Mouse (Mus musculus): ENCODE data around the gene Gm29609. TPM values are rescaled to one million over a fixed set of nuclear protein-coding genes. Genes with fewer than 3 reads are reported as not detected.

Gm29609 gene
- polyA plus RNA-seq, 1 experiment from 2014 or later, result 0.53 TPM

GRCm38 (mm10) chr5:31116912-31117311 is 62.8 kb downstream of the Gm29609 start:
- H3K4me3 ChIP-seq (replicated peaks; ENCODE audit: low read depth, low read length), result no peak overlapping the region
- H3K4me2 ChIP-seq (ENCODE audit: low read length), result no peak overlapping the region
- 26% methylated on average over 10 of the region's 10 CpGs for WGBS
- TF ChIP-seq CTCF (IDR thresholded peaks at IDR 0.05; ENCODE audit: low read depth), result no peak
- H3K9me3 ChIP-seq (replicated peaks; ENCODE audit: low read length), result no peaks in the 10 kb centered on the region
- ATAC-seq (replicated peaks; ENCODE audit: low FRiP score, low read depth), result no peak
- no peak overlapping the region for H3K27ac ChIP-seq
- H3K9ac ChIP-seq (ENCODE audit: low read depth, low read length), result no peak overlapping the region
- H3K4me1 ChIP-seq (replicated peaks; ENCODE audit: insufficient read depth, low read length), result no peaks in the 10 kb centered on the region
- H3K36me3 ChIP-seq (ENCODE audit: insufficient read depth, low read length), result no peaks in the 10 kb centered on the region
- DNase-seq (ENCODE audit: low spot score), result no peak
- no peaks in the 10 kb centered on the region for H3K27me3 ChIP-seq (ENCODE audit: insufficient read depth, low read length)

- Histone ChIP-seq H3K4me1 (replicated peaks; ENCODE audit: insufficient read depth, low read length) (no peaks in the 10 kb centered on the region), H3K27me3 (ENCODE audit: insufficient read depth, low read length) (no peaks in the 10 kb centered on the region), H3K36me3 (ENCODE audit: insufficient read depth, low read length) (no peaks in the 10 kb centered on the region), H3K4me2 (ENCODE audit: low read length) (no peak within 1 kb of the TSS), H3K9ac (ENCODE audit: low read depth, low read length) (no peak within 1 kb of the TSS), H3K9me3 (replicated peaks; ENCODE audit: low read length) (no peaks in the 10 kb centered on the region), H3K27ac (no peak within 1 kb of the TSS), H3K4me3 (replicated peaks; ENCODE audit: low read depth, low read length) (no peak within 1 kb of the TSS)
- DNase-seq (ENCODE audit: low spot score) (no peak), ATAC-seq (replicated peaks; ENCODE audit: low FRiP score, low read depth) (no peak)
- TF ChIP-seq CTCF (IDR thresholded peaks at IDR 0.05; ENCODE audit: low read depth), result no peak
- WGBS, result 23% methylated on average over 3 of the region's 3 CpGs
Observed at GRCm38 (mm10) chr5:31116354-31116753, 63.4 kb downstream of the Gm29609 start, which contains the start of gene Trim54. Gene Trim54 (plus strand): TSS chr5:31116712.

- Histone ChIP-seq H3K27me3 (ENCODE audit: insufficient read depth, low read length) (no peaks in the 10 kb centered on the region), H3K4me3 (replicated peaks; ENCODE audit: low read depth, low read length) (no peak overlapping the region), H3K4me1 (replicated peaks; ENCODE audit: insufficient read depth, low read length) (no peaks in the 10 kb centered on the region), H3K36me3 (ENCODE audit: insufficient read depth, low read length) (no peaks in the 10 kb centered on the region), H3K4me2 (ENCODE audit: low read length) (no peak overlapping the region), H3K27ac (no peak overlapping the region), H3K9ac (ENCODE audit: low read depth, low read length) (no peak overlapping the region), H3K9me3 (replicated peaks; ENCODE audit: low read length) (no peaks in the 10 kb centered on the region)
- TF ChIP-seq CTCF (IDR thresholded peaks at IDR 0.05; ENCODE audit: low read depth), result peak; percentile 64
- WGBS, result 35% methylated on average over 7 of the region's 7 CpGs
- no peak for ATAC-seq (replicated peaks; ENCODE audit: low FRiP score, low read depth)
- peak; percentile 46 for DNase-seq (ENCODE audit: low spot score)
Observed at GRCm38 (mm10) chr5:31110781-31111180, 68.9 kb downstream of the Gm29609 start.

- TF ChIP-seq CTCF (IDR thresholded peaks at IDR 0.05; ENCODE audit: low read depth), result no peak
- Histone ChIP-seq H3K4me2 (ENCODE audit: low read length) (no peak within 1 kb of the TSS), H3K4me3 (replicated peaks; ENCODE audit: low read depth, low read length) (no peak within 1 kb of the TSS), H3K4me1 (replicated peaks; ENCODE audit: insufficient read depth, low read length) (no peaks in the 10 kb centered on the region), H3K27me3 (ENCODE audit: insufficient read depth, low read length) (no peaks in the 10 kb centered on the region), H3K36me3 (ENCODE audit: insufficient read depth, low read length) (no peaks in the 10 kb centered on the region), H3K9me3 (replicated peaks; ENCODE audit: low read length) (no peaks in the 10 kb centered on the region), H3K27ac (no peak within 1 kb of the TSS), H3K9ac (ENCODE audit: low read depth, low read length) (no peak within 1 kb of the TSS)
- WGBS, result 91% methylated on average over 18 of the region's 18 CpGs
- ATAC-seq (replicated peaks; ENCODE audit: low FRiP score, low read depth) (no peak), DNase-seq (ENCODE audit: low spot score) (no peak)
Observed at GRCm38 (mm10) chr5:31108000-31108490, 71.7 kb downstream of the Gm29609 start, which contains the start of gene Slc30a3. Gene Slc30a3 (minus strand): TSS chr5:31108237.

- TF ChIP-seq CTCF (IDR thresholded peaks at IDR 0.05; ENCODE audit: low read depth), result no peak
- Histone ChIP-seq H3K4me1 (replicated peaks; ENCODE audit: insufficient read depth, low read length) (no peaks in the 10 kb centered on the region), H3K9ac (ENCODE audit: low read depth, low read length) (no peak within 1 kb of the TSS), H3K4me3 (replicated peaks; ENCODE audit: low read depth, low read length) (no peak within 1 kb of the TSS), H3K4me2 (ENCODE audit: low read length) (no peak within 1 kb of the TSS), H3K36me3 (ENCODE audit: insufficient read depth, low read length) (no peaks in the 10 kb centered on the region), H3K27me3 (ENCODE audit: insufficient read depth, low read length) (no peaks in the 10 kb centered on the region), H3K9me3 (replicated peaks; ENCODE audit: low read length) (no peaks in the 10 kb centered on the region), H3K27ac (no peak within 1 kb of the TSS)
- ATAC-seq (replicated peaks; ENCODE audit: low FRiP score, low read depth) (no peak), DNase-seq (ENCODE audit: low spot score) (no peak)
- WGBS, result 89% methylated on average over 9 of the region's 9 CpGs
Observed at GRCm38 (mm10) chr5:31105814-31106335, 73.8 kb downstream of the Gm29609 start, which contains the start of gene Dnajc5g. Gene Dnajc5g (plus strand): TSS chr5:31106285.

- ATAC-seq (replicated peaks; ENCODE audit: low FRiP score, low read depth) (no peak), DNase-seq (ENCODE audit: low spot score) (no peak)
- H3K9me3 ChIP-seq (replicated peaks; ENCODE audit: low read length), result no peaks in the 10 kb centered on the region
- peak overlapping the region; percentile 29; the same call in 1 of the 2 replicates for H3K4me3 ChIP-seq (replicated peaks; ENCODE audit: low read depth, low read length)
- H3K4me2 ChIP-seq (ENCODE audit: low read length), result peak overlapping the region; percentile 53
- H3K4me1 ChIP-seq (replicated peaks; ENCODE audit: insufficient read depth, low read length), result peaks cover 24% of the 10 kb centered on the region
- H3K27me3 ChIP-seq (ENCODE audit: insufficient read depth, low read length), result peaks cover 55% of the 10 kb centered on the region
- no peak for TF ChIP-seq CTCF (IDR thresholded peaks at IDR 0.05; ENCODE audit: low read depth)
- 20% methylated on average over 11 of the region's 11 CpGs for WGBS
- H3K9ac ChIP-seq (ENCODE audit: low read depth, low read length), result no peak overlapping the region
- no peak overlapping the region for H3K27ac ChIP-seq
- H3K36me3 ChIP-seq (ENCODE audit: insufficient read depth, low read length), result no peaks in the 10 kb centered on the region
Observed at GRCm38 (mm10) chr5:31095711-31096480, 83.8 kb downstream of the Gm29609 start.

All from kidney, postnatal 0 days (tissue).